Mouse (Mus musculus): ENCODE measurements around the gene Ramp1. TPM values are rescaled to one million over a fixed set of nuclear protein-coding genes. Genes with fewer than 3 reads are reported as not detected.

Ramp1 gene
- polyA plus RNA-seq, 1 experiment from 2014 or later = 5.0 TPM

GRCm38 (mm10) chr1:91262508-91262907 lies 82.9 kb downstream of the Ramp1 start:
- Histone ChIP-seq H3K4me2 (no peak overlapping the region), H3K9me3 (ENCODE audit: low read depth, low read length) (no peaks in the 10 kb centered on the region), H3K4me3 (ENCODE audit: low read depth, low read length) (no peak overlapping the region), H3K27me3 (ENCODE audit: insufficient read depth, low read length) (no peaks in the 10 kb centered on the region), H3K36me3 (ENCODE audit: insufficient read depth) (peaks cover 16% of the 10 kb centered on the region), H3K4me1 (ENCODE audit: insufficient read depth) (0 out of 2 replicates have a peak, but pooled peaks cover 2% of the 10 kb centered on the region), H3K27ac (ENCODE audit: low read depth) (no peak overlapping the region), H3K9ac (no peak overlapping the region)
- 89% methylated on average over 7 of the region's 7 CpGs for WGBS
- TF ChIP-seq CTCF (IDR thresholded peaks at IDR 0.05; ENCODE audit: low read depth) = no peak
- ATAC-seq (ENCODE audit: insufficient read depth) (no peak), DNase-seq (no peak)

- 91% methylated on average over 2 of the region's 2 CpGs for WGBS
Observed at GRCm38 (mm10) chr1:91272260-91272659, 92.6 kb downstream of the Ramp1 start.

More at GRCm38 (mm10) chr1:91272260-91272659, 92.6 kb downstream of the Ramp1 start:
- Histone ChIP-seq H3K4me3 (ENCODE audit: low read depth, low read length) (no peak overlapping the region), H3K36me3 (ENCODE audit: insufficient read depth) (peaks cover 20% of the 10 kb centered on the region), H3K4me2 (no peak overlapping the region), H3K27ac (ENCODE audit: low read depth) (no peak overlapping the region), H3K27me3 (ENCODE audit: insufficient read depth, low read length) (no peaks in the 10 kb centered on the region), H3K4me1 (ENCODE audit: insufficient read depth) (no peaks in the 10 kb centered on the region), H3K9ac (no peak overlapping the region), H3K9me3 (ENCODE audit: low read depth, low read length) (no peaks in the 10 kb centered on the region)
- ATAC-seq (ENCODE audit: insufficient read depth) (no peak), DNase-seq (no peak)
- TF ChIP-seq CTCF (IDR thresholded peaks at IDR 0.05; ENCODE audit: low read depth) = no peak

Other genes with a start within 250 kb of the Ramp1 start
- gene Prlh, start 226.7 kb upstream of the Ramp1 start, polyA plus RNA-seq (2014; fragmentation: Nextera tagmentation; extraction: Ambion mirVana) = not detected in 2 replicates
- gene Rab17, start 210.2 kb upstream of the Ramp1 start, polyA plus RNA-seq (2014; fragmentation: Nextera tagmentation; extraction: Ambion mirVana) = 1.7 and 2.3 TPM in 2 replicates
- 47.1 and 49.4 TPM in 2 replicates for gene Lrrfip1, start 181.1 kb upstream of the Ramp1 start, polyA plus RNA-seq (2014; fragmentation: Nextera tagmentation; extraction: Ambion mirVana)
- 1.2 and 2.2 TPM in 2 replicates for gene Rbm44, start 34.7 kb upstream of the Ramp1 start, polyA plus RNA-seq (2014; fragmentation: Nextera tagmentation; extraction: Ambion mirVana)
- gene Ube2f, start 70.5 kb downstream of the Ramp1 start, polyA plus RNA-seq (2014; fragmentation: Nextera tagmentation; extraction: Ambion mirVana) = 77.9 and 78.0 TPM in 2 replicates
- 11.8 and 12.3 TPM in 2 replicates for gene Scly, start 118.5 kb downstream of the Ramp1 start, polyA plus RNA-seq (2014; fragmentation: Nextera tagmentation; extraction: Ambion mirVana)
- gene Espnl, start 142.3 kb downstream of the Ramp1 start, polyA plus RNA-seq (2014; fragmentation: Nextera tagmentation; extraction: Ambion mirVana) = not detected in 2 replicates
- gene Klhl30, start 171.2 kb downstream of the Ramp1 start, polyA plus RNA-seq (2014; fragmentation: Nextera tagmentation; extraction: Ambion mirVana) = 0.08 and 1.3 TPM in 2 replicates
- 2.7 TPM in 2 replicates for gene Erfe, start 186.6 kb downstream of the Ramp1 start, polyA plus RNA-seq (2014; fragmentation: Nextera tagmentation; extraction: Ambion mirVana)
- gene Ilkap, start 219.0 kb downstream of the Ramp1 start, polyA plus RNA-seq (2014; fragmentation: Nextera tagmentation; extraction: Ambion mirVana) = 140 and 144 TPM in 2 replicates
- gene Hes6, start 234.2 kb downstream of the Ramp1 start, polyA plus RNA-seq (2014; fragmentation: Nextera tagmentation; extraction: Ambion mirVana) = 53.7 and 56.4 TPM in 2 replicates

Data from lung, embryonic 14.5 days (tissue).